Mouse (Mus musculus): ENCODE measurements at regions not wholly inside any gene's neighbourhood (a gene's known extent, or its start where the extent isn't known, plus 50 kb on each side); places are given as distances from the start of the nearest gene placed in this dataset.

DNA sequence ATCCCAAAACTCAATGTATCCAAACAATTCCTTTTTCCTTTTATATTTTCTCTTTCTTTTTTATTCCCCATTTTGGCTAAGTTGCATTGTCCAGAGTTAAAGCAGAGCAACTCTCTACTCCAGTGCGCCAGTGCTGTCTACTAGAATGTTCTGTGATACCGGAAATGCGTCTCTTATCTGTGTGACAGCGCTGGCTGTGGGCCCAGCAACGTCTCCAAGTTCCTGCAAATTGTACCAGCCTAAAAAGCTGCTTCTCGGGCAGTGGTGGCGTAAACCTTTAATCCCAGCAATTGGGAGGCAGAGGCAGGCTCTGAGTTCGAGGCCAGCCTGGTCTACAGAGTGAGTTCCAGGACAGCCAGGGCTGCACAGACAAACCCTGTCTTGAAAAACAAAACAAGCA, 59.4 kb downstream of the Cox18 start:
- DNase-seq, result peak; percentile 7

GRCm38 (mm10) chr5:90163033-90163859, 60.6 kb downstream of the Cox18 start:
- DNase-seq, result no peak

DNA sequence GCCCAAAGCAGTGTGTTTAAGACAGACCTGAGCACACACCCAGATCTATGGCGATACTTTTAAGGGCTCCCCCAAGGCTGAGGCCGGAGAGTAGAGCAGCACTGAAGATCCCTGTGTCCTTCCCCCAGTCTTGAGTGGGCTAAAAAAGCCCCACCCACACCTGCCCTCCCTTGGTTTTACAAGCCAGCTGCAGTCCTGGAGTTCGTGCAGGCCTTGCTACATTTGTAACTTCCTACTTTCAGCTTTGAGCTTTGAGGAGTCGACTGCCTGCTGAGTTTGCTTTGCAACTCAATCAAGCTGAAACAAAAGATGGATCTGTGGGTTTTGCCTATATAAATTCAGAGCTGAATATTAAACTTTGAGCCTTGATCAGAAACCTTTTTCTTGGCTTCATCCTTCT, 63.5 kb downstream of the Cox18 start:
- DNase-seq, result no peak

- no peak for DNase-seq
These were observed 67.3 kb downstream of the Cox18 start for GRCm38 (mm10) chr5:90156522-90156921.

GRCm38 (mm10) chr5:90149611-90150532, 73.9 kb downstream of the Cox18 start:
- DNase-seq, result peak; percentile 25

- DNase-seq, result peak; percentile 4
These were observed 87.8 kb downstream of the Cox18 start for GRCm38 (mm10) chr5:90135971-90136370.

DNA sequence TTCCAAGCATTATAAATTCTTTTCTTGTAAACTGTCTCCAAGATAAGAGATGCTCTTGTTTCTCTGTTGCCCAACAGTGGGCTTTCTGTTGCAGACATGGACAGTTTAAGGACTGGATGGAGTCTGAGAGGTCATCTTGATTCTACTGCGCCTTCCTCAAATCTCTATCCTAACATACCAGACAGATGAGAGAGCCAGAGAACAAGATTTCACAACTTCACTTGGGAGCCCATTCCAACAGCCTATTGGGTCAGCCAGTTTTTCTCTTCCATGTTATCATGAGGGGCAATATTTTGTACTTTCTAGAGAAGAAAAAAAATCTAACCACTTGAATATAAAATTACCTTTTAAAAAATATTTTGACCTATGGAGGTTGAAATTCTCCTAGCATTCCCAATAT, 116.8 kb downstream of the Cox18 start:
- DNase-seq, result no peak

DNA sequence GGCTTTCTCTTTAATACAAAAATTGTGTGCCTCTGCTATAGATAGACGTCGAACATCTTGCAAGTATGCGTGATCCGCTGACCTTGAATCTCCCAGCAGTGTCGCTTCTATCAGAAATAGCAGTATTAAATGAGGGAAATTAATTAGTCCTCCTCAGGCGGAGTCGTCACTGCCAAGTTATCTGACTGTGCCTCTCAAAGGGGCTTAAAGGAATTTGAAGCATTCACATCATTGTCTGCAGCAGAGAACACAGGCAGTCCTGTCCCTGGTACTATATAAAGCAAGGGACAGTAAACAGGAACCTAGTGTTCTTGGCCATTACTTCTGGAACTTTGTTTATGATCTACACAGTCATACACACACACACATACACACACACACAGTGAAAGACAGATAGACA, 119.1 kb downstream of the Cox18 start:
- no peak for DNase-seq

GRCm38 (mm10) chr5:90088541-90088940, 135.3 kb downstream of the Cox18 start:
- DNase-seq, result no peak

GRCm38 (mm10) chr5:90086491-90086890, 137.3 kb downstream of the Cox18 start:
- DNase-seq, result no peak

DNA sequence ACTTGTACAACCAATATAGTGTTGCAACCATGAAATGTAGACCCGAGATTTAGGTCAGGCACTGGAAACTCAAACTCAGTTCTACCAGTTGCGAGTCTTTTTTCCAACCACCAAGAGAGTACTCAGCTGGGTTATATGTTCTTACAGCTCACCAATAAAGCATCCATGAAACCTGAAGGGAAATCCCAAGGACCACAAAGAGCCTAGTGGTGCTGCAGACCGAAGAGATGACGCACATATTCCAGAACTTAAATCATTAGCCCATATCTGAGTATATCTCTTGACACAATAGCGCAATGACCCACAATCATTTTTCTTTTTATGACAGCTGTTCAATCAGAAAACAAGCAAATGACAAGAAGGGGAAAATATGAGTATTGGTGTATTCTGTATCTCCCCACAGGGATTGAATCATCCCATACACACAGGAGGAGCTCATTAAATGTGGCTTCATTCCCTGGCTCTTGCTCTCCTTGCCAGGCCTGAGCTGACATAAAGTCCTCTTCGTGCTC, 146.7 kb downstream of the Cox18 start:
- DNase-seq, result no peak

DNA sequence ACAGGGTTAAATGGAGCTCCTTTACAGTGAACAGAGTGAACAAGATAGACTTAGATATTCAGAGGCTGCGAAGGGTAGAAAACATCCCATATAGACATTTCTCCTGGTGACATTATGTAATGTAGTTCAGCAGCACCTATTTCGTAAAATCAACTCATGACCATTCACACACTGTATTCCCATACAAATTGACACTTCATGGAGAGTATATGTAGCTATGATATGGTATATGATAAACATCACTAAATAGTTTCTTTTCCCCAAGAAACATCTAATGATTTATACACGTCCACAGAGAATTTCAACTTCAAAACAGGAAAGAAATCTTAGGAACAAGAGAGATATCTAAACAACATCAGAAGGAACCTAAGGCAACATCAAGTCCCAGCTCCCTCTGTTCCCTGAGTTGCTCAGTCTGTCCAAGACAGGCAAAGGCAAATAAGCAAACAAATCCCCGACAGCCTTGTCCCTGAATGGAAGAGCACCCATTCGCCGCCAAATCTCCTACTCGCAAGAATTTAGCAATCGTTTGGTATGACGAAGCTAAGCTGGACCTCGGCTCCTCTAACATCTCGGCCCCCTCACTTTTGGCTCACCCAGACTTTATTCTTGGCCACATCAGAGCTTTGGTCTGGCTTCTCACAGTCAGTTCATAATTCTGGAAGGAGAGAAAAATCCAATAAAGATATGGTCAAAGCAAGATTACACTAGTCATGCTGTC, 148.0 kb downstream of the Cox18 start:
- peak; percentile 57 for DNase-seq

DNA sequence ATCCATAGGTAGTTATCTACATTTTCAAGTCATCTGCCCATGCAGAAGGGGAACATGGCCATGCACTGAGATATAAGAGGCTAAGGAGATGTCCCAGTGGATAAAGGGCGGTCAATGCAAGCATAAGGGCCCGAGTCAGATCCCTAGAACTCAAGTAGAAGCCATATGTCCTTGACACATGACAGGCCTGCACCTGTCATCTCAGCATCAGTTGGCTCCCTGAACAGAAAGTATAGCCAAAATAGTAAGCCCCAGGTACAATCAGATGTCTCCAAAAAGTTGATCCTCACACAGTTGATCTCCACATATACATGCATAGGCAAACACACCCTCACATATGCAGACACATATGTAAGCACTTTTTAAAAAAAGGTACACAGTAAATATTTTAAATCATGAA, 152.0 kb downstream of the Cox18 start:
- no peak for DNase-seq

GRCm38 (mm10) chr5:90068601-90069000, 155.2 kb downstream of the Cox18 start:
- no peak for DNase-seq

- DNase-seq, result no peak
These were observed 156.0 kb downstream of the Cox18 start for GRCm38 (mm10) chr5:90067817-90068216.

DNA sequence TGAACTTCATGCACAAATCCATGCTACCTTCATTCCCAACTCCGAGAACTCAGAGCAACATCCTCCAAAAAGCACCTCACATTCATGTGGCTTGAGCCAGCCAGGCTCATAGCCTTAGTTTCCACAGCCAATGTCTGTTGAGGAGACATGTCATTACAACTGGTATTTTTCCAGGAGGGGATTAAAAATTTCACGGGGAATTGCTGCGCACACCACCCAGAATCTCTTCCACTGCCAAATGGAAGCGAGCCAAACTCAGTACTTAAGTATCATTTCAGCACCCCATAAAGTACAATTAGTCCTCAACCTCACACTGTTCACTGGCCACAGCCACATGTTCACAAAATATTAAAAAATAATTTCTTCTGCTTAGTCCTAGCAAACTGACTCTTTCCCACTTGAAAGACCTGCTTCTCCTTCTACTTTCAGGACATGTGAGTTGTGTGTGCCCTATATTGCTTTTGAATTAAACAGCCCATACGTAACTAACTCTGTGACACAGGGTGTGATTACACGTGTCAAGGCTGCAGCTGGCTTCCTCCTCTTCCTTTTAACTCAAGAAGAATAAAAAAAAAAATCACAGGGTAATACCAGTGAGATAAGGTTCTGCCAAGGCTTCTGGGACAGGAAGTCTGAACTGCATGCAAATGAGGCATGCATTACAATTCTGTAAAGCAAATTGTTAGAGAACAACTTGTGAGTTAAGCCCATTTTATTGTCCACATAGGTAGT, 157.8 kb downstream of the Cox18 start:
- no peak for DNase-seq

DNA sequence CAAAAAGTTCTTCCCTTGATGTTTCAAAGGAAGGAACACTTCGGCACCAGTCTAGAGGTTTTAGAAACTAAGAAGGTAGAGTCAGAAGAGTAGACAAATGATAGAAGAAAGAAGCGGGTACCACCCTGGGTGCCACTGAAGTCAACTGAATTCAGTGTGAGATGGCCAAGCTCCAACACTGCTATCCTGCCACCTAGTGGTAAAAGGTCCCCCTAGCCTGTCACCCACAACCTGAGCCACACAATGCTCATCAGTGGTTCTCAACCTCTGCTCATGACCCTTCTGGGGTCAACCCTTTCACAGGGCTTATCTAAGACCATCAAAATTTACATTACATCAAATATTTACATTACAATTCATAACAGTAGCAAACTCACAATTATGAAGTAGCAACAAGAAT, 168.1 kb downstream of the Cox18 start:
- DNase-seq, result peak; percentile 18

DNA sequence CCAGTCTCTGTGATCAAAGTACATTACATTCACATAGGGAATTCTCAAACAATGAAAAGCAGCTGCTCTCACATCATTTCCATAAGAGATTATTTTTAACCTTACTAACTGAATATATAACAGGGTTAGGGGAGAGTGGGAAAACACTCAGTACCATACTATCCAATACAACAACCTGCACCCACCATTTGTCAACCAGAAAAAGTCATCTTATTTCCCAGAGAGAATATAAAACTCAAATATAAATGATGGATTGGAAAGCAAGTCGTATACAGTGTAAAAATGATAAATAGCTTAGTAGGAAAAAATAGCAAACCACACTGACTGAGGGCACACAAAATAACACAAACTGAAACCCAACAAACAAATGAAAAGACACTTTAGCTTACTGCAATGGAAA, 169.4 kb upstream of the Adamts3 start:
- no peak for DNase-seq

DNA sequence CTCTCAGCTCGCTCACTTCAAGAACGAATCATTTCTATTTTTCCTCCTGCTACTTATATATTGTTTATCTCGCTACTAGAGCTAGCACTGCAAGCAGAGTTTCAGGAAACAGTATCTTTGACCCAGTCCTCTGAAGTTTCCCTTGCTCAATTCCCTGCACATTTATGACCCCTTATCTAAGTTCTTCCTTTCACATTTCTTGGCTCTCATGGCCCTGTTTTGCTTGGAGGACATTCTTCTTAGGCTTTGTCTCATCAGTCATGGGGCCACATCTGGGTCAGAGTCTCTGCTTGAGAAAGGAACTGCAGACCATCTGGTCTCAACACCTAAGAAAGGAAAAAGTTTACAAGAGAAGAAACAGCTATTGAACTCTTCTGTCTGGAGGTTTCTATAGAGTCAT, 166.7 kb upstream of the Adamts3 start:
- DNase-seq, result no peak

DNA sequence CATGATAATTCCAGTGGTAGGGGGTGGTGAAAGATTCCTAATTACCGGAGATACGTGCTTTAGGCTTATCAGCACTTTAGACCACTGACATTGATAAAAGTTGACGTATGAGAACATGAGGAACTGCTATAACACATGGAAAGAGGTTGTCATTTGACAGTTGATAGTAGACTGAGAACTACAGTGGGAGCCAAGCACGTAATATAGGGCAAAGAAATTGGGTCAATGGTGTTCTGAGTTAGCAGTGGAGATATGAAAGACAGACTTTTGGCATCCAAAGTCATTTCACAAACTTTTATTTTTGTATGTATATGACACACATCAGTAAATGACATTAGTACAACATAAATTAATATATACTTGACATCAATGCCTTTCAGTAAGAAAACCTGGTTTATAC, 159.6 kb upstream of the Adamts3 start:
- DNase-seq, result no peak

DNA sequence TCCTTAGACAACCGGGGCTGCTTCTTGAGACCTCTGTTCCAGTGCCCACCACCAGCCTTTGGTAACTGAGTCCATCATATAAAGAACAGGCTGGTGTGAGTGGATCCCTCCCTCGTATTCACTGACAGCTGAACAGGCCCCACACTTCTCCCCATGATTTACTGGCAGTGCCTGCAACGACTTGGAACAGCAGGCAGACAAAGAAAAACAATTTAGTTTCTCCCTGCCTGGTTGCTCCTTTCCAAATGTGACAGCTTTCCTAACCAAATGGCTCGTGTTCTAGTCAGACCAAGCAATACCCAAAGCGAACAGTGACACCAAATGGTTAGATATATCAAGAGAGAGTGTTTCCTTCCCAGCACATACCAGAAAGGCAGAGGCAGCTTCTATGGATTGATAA, 150.0 kb upstream of the Adamts3 start:
- peak; percentile 29 for DNase-seq

DNA sequence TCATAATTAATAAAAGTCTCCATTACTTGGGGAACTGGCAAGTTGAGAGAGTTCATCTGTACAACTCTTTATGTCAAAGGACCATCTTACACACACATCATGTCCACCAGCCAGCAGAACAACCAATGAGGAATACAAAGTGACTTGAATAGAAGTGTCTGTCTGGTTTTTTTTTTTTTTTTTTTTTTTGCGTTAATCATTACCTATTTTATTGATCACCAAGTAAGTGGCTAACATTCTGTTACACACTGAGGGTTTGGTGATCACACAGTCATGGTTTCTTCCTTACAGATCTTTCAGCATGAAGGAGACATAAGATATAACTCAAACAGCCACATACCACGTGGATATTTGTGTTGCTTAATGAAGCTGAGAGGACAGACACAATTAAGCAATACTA, 147.6 kb upstream of the Adamts3 start:
- DNase-seq, result no peak

Data from lung, postnatal 10 days (tissue).